Mouse (Mus musculus) heart, embryonic 11.5 days (tissue): ENCODE results near the gene Rft1. TPM values are rescaled to one million over a fixed set of nuclear protein-coding genes. Genes with fewer than 3 reads are reported as not detected.

Experiments
- ATAC-seq: fragments of 200-750 bp; cut with Nextera tagmentation; replicated peaks from 2 replicates; pipeline ENCODE4 v1.8.0; 2017; ENCODE audit warnings: moderate library complexity; ENCODE audit not compliant: insufficient number of reproducible peaks, low FRiP score, low TSS enrichment
- H3K27ac ChIP-seq: fragments of 300-500 bp; sonication (generic); 2 replicates; pipeline ENCODE4 v1.5.1; 2014; ENCODE audit warnings: mild to moderate bottlenecking, low read depth, low read length
- H3K27me3 ChIP-seq: fragments of 300-500 bp; sonication (generic); 2 replicates; pipeline ENCODE4 v1.6.1; 2014; ENCODE audit warnings: mild to moderate bottlenecking, low read length, mixed read lengths; ENCODE audit not compliant: control insufficient read depth, insufficient read depth
- H3K36me3 ChIP-seq: fragments of 300-500 bp; sonication (generic); 2 replicates; pipeline ENCODE4 v1.6.1; 2014; ENCODE audit warnings: mild to moderate bottlenecking, low read length, moderate library complexity, mixed read lengths; ENCODE audit not compliant: control insufficient read depth, insufficient read depth
- H3K4me1 ChIP-seq: fragments of 300-500 bp; sonication (generic); 2 replicates; pipeline ENCODE4 v1.6.1; 2014; ENCODE audit warnings: low read length; ENCODE audit not compliant: control insufficient read depth, insufficient read depth
- H3K4me2 ChIP-seq: fragments of 300-500 bp; sonication (generic); 2 replicates; pipeline ENCODE4 v1.6.1; 2014; ENCODE audit warnings: mild to moderate bottlenecking, moderate library complexity
- H3K4me3 ChIP-seq: fragments of 300-500 bp; sonication (generic); 2 replicates; pipeline ENCODE4 v1.5.1; 2014; ENCODE audit warnings: low read depth, low read length
- H3K9ac ChIP-seq: fragments of 300-500 bp; sonication (generic); 2 replicates; pipeline ENCODE4 v1.6.1; 2014; ENCODE audit warnings: mild to moderate bottlenecking, low read depth, low read length, moderate library complexity
- H3K9me3 ChIP-seq: fragments of 300-500 bp; sonication (generic); replicated peaks from 2 replicates; pipeline ENCODE4 v1.6.1; 2016; ENCODE audit warnings: low read length; ENCODE audit not compliant: control insufficient read depth
- WGBS: fragments of 180-500 bp; shearing (Covaris S2); extraction: QIAGEN DNeasy Blood & Tissue Kit; methylation state at CpG from one replicate; pipeline ENCODE4 v1.1.7; 2014; ENCODE audit not compliant: insufficient replicate concordance; 5-methylcytosine and 5-hydroxymethylcytosine counted together
- polyA plus RNA-seq: library from polyadenylated mRNA; unstranded; fragments of >200 nt; fragmentation: Nextera tagmentation; extraction: Ambion mirVana; gene quantifications from 2 replicates; pipeline ENCODE4 v1.2.1, GENCODE M21; 2014

Rft1 gene
- polyA plus RNA-seq, 1 experiment from 2014 or later: 10.3 TPM

DNA sequence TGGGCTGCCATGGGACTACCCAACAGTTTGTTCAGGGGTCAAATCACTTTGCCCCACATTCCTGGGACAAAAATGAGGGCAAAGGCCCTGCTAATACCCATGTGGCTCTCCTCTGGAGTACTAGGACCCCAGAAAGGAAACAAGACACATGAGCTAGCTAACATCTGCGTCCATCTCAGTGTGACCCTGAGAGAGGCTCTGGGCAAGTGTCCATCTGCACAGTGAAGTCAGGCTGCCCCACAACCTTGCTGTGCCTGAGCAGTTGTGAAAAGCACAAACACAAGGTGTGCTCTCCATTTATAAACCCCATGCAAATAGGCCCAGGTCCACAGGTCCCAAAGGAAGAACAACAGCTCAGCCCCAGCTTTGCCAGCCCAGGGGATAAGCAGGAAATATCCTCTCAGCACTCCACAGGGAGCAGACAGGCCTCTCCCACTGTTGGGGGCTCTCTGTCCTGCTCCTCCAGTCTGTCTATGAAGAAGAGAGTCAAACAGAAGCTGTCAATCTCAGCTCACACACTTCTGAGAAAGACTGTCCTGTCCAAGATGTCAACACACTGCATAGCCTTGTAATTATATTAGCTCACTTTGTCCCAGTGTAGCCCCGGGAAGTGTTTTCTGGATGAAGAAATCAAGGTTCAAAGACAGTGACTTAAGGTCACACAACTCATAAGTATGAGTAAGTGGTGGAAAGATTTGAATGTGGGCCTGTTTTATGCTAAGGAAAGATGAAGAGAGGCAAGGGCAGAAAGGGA, 41.0 kb upstream of the Rft1 start:
- WGBS: 82% methylated on average over 2 of the region's 2 CpGs
- Histone ChIP-seq H3K4me3 (no peak overlapping the region), H3K4me2 (no peak overlapping the region), H3K4me1 (peaks cover 10% of the 10 kb centered on the region; the same call in 1 of the 2 replicates), H3K36me3 (0 out of 2 replicates have a peak, but pooled peaks cover 2% of the 10 kb centered on the region), H3K9ac (no peak overlapping the region), H3K9me3 (no peaks in the 10 kb centered on the region), H3K27me3 (no peaks in the 10 kb centered on the region), H3K27ac (no peak overlapping the region)
- ATAC-seq: no peak

DNA sequence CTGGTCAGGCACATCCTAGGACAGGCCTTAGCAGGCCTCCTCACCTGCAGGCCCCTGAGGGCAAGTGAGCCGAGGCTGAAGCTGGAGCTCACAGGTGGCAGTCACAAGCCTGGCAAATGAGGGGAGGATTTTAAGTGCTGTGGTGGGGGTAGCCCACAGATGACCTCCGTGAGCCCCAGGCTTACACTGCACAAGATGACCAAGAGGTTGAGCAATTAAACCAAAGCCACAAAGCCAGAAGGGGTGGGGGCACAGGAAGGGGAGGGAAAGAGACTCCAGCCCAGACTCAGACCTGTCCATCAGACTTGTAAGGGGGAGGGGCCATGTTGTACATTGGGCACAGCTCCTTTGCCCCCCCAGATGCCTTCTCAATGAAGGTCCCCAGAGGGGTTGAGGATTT, 37.4 kb upstream of the Rft1 start:
- Histone ChIP-seq H3K36me3 (no peaks in the 10 kb centered on the region), H3K27ac (no peak overlapping the region), H3K4me3 (no peak overlapping the region), H3K9ac (no peak overlapping the region), H3K27me3 (no peaks in the 10 kb centered on the region), H3K9me3 (no peaks in the 10 kb centered on the region), H3K4me1 (peaks cover 11% of the 10 kb centered on the region), H3K4me2 (no peak overlapping the region)
- ATAC-seq: no peak
- WGBS: 90% methylated on average over 2 of the region's 2 CpGs

DNA sequence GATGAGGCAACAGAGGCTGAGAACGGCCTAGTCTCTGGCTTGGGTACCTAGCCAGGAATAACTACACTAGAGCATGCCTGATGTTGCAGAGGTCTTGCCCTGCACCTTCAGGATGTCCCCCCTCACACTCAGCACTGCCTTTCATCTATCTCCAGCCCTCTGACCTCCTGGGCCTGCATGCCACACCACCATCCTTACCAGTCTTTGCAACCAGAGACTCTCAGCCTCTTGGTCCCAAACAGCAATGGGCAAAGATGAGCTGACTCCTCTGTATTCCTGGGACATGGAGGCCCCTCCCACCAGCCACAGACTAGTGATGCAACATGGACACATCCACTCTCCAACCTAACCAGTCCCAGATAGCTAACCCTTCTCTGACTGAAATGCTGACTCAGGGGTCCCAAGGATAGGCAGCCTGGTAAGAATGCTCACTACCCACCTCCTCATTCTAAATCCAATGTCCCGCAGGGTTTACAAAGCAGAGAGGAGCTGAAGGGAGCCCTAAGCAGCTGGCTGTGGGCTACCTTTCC, 35.3 kb upstream of the Rft1 start:
- Histone ChIP-seq H3K4me2 (no peak overlapping the region), H3K4me1 (peaks cover 14% of the 10 kb centered on the region)
- 92% methylated on average over 2 of the region's 2 CpGs for WGBS

DNA sequence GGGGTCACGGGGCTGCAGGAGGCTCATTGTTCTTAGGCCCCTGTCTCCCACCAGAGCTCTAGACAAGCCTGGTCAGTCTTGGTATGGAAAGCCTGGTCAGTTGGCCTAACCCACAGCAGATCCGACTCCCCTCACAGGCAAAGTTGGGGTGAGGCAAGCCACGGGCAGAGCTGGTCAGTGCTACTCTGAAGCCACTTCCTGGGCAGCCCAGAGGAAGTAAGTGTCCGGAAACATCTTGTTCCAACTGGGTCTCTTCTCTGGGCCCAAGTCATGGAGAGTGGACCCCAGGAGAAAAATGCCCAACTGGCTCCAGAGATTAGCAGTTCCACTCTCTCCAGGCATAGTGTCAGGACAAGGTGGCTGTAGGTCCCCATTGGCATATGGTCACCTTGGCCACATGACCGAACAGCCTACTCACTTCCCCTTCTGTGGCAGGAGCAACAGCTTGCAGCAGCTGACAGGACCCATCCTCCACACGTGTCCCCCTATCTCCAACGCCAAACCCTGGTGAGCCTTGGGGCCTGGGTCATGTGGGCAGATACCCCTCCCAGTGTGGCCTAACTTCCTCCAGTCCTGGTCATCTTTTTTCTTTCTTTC, 34.1 kb upstream of the Rft1 start:
- ATAC-seq: no peak
- Histone ChIP-seq H3K36me3 (no peaks in the 10 kb centered on the region), H3K9me3 (no peaks in the 10 kb centered on the region), H3K27ac (no peak overlapping the region), H3K9ac (no peak overlapping the region), H3K4me1 (peaks cover 19% of the 10 kb centered on the region), H3K27me3 (no peaks in the 10 kb centered on the region), H3K4me3 (no peak overlapping the region), H3K4me2 (no peak overlapping the region)
- 58% methylated on average over 7 of the region's 7 CpGs for WGBS

More for the DNA sequence above, 35.3 kb upstream of the Rft1 start:
- Histone ChIP-seq H3K4me3 (no peak overlapping the region), H3K9ac (no peak overlapping the region), H3K36me3 (no peaks in the 10 kb centered on the region), H3K9me3 (no peaks in the 10 kb centered on the region), H3K27ac (no peak overlapping the region), H3K27me3 (no peaks in the 10 kb centered on the region)
- no peak for ATAC-seq

DNA sequence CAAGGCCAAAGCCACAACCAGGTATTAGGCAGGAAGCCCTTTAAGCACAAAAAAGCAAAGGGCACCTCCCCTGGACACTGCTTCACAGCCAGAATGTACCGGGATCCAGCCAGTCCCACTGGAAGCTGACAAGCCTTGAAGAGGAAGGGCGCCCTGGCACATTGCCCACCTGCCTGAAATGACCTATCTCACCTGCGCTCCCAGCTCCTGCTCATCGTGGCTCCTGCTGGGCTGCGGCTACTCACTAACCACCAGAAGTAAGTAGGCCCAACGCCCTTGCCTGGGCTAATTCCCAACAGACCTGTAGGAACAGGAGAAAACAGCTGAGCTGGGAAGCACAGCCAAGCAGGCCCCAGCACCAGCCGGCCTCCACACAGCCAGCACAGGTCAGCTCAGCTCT, 32.0 kb upstream of the Rft1 start:
- H3K36me3 ChIP-seq: no peaks in the 10 kb centered on the region
- H3K4me2 ChIP-seq: no peak overlapping the region
- no peaks in the 10 kb centered on the region for H3K27me3 ChIP-seq
- no peaks in the 10 kb centered on the region for H3K9me3 ChIP-seq
- ATAC-seq: no peak
- H3K27ac ChIP-seq: no peak overlapping the region
- 80% methylated on average over 7 of the region's 7 CpGs for WGBS
- no peak overlapping the region for H3K4me3 ChIP-seq
- H3K9ac ChIP-seq: no peak overlapping the region
- peaks cover 22% of the 10 kb centered on the region for H3K4me1 ChIP-seq

DNA sequence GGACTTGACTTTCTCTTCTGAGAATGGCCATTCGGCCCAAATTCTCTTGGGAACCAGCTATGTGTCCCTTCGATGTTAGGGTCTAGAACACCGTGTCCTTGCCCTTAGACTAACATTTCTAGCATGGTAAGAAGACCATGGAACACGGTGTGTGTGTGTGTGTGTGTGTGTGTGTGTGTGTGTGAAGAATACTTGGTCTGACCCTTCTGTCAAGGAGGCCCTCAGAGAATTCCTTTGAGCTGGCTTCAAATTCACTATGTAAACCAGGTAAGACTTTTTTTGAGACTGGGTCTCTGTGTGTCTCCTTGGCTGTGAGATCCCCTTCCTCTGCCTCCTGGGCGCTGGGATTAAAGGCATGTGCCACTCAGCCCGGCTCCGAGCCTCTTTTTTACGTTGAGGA, 31.6 kb upstream of the Rft1 start:
- ATAC-seq: no peak
- H3K4me3 ChIP-seq: no peak overlapping the region
- no peaks in the 10 kb centered on the region for H3K9me3 ChIP-seq
- no peaks in the 10 kb centered on the region for H3K36me3 ChIP-seq
- no peak overlapping the region for H3K4me2 ChIP-seq
- H3K9ac ChIP-seq: no peak overlapping the region
- H3K27ac ChIP-seq: no peak overlapping the region
- peaks cover 22% of the 10 kb centered on the region for H3K4me1 ChIP-seq
- H3K27me3 ChIP-seq: no peaks in the 10 kb centered on the region
- WGBS: 88% methylated on average over 8 of the region's 8 CpGs

DNA sequence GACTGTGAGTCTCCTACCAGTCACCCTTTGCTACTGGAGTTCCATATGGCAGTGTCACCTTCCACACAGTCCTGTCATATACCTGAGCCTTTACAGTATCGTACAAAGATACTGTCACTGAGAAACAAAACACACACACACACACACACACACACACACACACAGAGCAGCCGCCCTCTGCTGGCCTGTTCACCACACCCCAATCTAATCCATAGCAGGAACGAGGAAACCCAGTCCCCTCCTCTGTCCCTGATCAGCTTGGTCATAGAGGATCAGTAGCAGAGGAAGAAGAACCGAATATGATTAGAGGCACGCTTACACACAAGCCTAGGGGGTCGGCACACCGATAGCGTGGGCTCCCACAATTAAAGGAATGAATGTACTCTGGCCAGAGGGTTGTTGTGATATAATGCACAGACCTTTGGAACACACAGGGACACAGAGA, 29.9 kb upstream of the Rft1 start:
- H3K27me3 ChIP-seq: no peaks in the 10 kb centered on the region
- H3K4me3 ChIP-seq: 0 out of 2 replicates have a peak overlapping the region, but pooled peaks have one; percentile 76
- no peak overlapping the region for H3K27ac ChIP-seq
- 57% methylated on average over 8 of the region's 8 CpGs for WGBS
- H3K4me1 ChIP-seq: peaks cover 22% of the 10 kb centered on the region
- H3K9ac ChIP-seq: no peak overlapping the region
- ATAC-seq: no peak
- H3K9me3 ChIP-seq: no peaks in the 10 kb centered on the region
- no peaks in the 10 kb centered on the region for H3K36me3 ChIP-seq
- H3K4me2 ChIP-seq: peak overlapping the region; percentile 87

DNA sequence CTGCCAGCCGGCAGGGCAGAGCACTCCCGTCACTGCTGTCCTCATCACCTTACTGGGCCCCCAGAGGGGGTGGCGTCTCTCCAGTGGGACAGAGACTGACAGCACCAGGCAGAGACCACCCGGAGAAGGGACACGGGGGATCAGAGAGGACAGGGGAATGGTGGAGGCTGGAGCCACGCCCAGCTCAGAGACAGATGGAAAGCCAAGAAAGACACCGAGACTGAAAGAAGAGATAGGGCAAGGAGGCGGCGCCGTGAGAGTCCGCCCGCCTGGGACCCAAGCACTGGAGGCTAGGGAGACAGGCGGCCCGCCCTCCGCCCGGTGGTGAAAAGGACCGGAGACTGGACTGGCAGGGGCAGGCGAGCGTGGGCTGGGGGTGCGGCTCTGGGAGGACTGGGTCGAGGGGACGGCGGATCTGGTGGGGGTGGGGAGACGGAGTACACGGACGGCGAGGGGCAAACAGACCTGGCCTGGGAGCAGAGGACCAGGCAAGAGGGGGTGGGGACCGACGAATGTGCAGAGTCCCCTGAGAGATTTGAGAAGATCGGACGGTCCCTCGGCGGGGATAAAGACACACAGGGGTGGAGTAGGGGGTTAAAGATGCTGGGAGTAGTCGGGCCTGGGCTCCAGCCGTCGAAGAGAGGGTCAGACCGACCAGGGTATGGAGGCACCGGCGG, 28.9 kb upstream of the Rft1 start:
- Histone ChIP-seq H3K4me3 (peak overlapping the region; percentile 76), H3K27me3 (no peaks in the 10 kb centered on the region), H3K9me3 (no peaks in the 10 kb centered on the region), H3K4me2 (peak overlapping the region; percentile 87), H3K27ac (no peak overlapping the region; the same call in 1 of the 2 replicates), H3K4me1 (peaks cover 18% of the 10 kb centered on the region), H3K9ac (peak overlapping the region; percentile 78), H3K36me3 (no peaks in the 10 kb centered on the region)
- peak; percentile 65 for ATAC-seq
- WGBS: under 1% methylated on average over 39 of the region's 39 CpGs
